Mouse (Mus musculus) ES-CJ7 (cell line): ENCODE data around the gene Hes1.

Experiments
- DNase-seq: peaks from one replicate; pipeline ENCODE4 v3.0.0; 2011; ENCODE audit warnings: low read depth, low spot score

The Hes1 gene

GRCm38 (mm10) chr16:30050767-30051490 is 13.3 kb upstream of the Hes1 start:
- no peak for DNase-seq

DNA sequence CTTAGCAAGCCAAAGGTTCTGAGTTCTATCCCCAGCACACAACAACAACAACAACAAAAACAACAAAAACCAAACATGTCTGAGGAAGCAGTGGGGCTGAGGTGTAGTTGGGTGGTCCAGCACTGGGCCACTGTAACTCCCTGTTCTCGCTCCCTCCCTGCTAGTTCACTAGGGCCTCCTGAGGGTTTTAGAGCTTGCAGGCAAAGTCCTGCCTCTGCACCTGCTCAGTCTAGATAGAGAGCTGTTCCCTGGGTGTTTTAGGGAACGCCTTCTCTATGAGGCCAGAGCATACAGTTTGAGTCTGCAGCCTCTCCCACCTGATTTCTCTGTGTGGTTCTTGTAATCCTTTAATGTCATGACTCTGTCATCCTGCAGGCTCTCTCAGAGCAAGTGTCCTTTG is 11.9 kb upstream of the Hes1 start:
- no peak for DNase-seq

- DNase-seq, result no peak
Measured at GRCm38 (mm10) chr16:30052839-30053511, 11.2 kb upstream of the Hes1 start.

GRCm38 (mm10) chr16:30054541-30054940 is 9.6 kb upstream of the Hes1 start:
- DNase-seq, result no peak

- peak; percentile 67 for DNase-seq
Measured at GRCm38 (mm10) chr16:30055361-30055889, 8.8 kb upstream of the Hes1 start.

- DNase-seq, result no peak
Measured at GRCm38 (mm10) chr16:30055927-30056326, 8.3 kb upstream of the Hes1 start.

DNA sequence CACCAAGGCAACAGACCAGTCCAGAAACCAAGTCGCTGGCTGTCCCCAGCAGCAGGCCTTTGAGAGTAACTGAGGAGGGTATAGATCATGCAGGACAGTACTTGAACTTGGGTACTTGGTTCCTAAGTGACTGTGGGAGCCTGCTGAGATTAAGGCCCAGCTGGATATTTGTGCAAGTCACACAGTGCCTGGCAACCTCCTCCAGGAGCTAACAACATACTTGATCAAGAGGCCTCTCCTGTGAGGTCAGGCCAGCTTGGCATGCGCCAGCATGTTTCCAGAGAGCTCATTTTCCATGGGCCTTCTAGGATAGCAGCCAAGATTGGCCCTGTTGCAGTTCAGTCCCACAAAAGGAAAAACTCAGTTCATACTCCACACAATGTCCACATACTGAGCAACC is 7.3 kb upstream of the Hes1 start:
- no peak for DNase-seq

DNA sequence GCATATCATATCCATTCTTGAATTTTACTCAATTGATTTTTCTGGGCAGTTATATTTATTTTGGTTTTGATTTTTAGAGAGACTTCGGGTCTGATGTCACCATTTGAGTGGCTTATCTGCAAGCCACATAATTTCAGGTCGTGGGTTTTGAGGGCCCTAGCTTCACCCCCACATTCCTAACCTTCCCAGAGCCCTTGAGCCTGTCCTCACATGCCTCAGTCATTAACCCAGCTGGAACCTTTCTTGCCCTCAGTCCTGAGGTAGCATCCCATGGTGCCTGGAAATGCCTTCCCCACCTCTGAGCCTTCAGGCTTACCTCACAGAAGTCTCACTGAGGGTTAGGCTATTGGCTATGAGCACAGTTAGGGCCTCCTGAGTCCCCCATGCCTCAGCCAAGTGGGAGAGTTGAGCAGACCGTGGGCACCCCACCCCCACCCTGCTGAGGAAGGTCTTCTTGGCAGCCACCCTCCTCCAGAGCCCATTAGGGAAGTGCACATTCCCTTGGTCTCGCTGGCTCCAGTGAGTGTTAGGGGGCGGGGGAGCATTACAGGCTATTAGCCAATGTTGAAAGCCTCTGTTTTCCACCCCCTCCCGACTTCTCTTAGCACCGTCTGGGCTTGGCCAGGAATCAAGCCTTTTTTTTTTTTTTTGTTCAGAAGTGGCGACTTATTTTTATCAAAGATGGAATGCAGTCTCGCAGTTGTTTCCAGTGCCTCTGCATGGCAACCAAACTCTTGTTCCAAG is 5.0 kb upstream of the Hes1 start:
- peak; percentile 80 for DNase-seq

GRCm38 (mm10) chr16:30060412-30060811 is 3.8 kb upstream of the Hes1 start:
- no peak for DNase-seq

GRCm38 (mm10) chr16:30062242-30063030 is 1.7 kb upstream of the Hes1 start:
- DNase-seq, result no peak

- DNase-seq, result peak; percentile 97
Measured at GRCm38 (mm10) chr16:30063121-30063881, 883 bp upstream of the Hes1 start.

GRCm38 (mm10) chr16:30064613-30065012 is 429 bp downstream of the Hes1 start:
- DNase-seq, result no peak

GRCm38 (mm10) chr16:30065077-30065476 is 893 bp downstream of the Hes1 start:
- DNase-seq, result peak; percentile 97

GRCm38 (mm10) chr16:30065537-30066183 is 1.5 kb downstream of the Hes1 start:
- DNase-seq, result no peak

DNA sequence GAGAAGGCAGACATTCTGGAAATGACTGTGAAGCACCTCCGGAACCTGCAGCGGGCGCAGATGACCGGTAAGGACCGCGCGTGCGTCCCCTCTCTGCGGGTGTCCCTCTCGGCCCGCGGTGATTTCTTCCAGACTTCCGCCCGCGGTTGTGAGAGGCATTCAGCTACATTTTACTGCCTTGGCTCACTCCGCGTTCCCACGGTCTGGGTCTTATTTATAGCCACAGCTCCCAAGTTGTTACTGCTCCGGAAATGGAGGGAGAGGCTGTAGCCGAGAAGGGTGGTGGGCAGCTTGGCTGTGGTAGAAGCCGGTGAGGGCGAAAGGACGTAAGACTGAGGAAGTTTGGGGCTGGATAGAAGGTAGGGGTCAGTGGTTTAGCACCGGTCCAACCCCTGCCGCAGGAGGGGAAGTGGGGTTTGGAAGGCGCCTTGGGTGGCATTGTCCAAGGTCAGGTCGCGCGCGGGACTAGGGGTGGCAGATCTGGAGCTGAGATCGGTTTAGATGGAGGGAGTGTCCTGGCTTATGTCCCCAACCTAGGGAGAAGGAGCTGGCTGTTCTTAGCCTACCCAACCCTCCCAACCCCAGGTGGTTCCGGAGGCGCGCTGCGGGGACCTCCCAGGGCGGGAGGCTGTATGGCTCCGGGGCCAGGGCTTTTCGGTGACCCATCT is 2.1 kb downstream of the Hes1 start:
- DNase-seq, result no peak

- no peak for DNase-seq
Measured at GRCm38 (mm10) chr16:30066852-30067301, 2.7 kb downstream of the Hes1 start.

- no peak for DNase-seq
Measured at GRCm38 (mm10) chr16:30068041-30069020, 4.1 kb downstream of the Hes1 start.

DNA sequence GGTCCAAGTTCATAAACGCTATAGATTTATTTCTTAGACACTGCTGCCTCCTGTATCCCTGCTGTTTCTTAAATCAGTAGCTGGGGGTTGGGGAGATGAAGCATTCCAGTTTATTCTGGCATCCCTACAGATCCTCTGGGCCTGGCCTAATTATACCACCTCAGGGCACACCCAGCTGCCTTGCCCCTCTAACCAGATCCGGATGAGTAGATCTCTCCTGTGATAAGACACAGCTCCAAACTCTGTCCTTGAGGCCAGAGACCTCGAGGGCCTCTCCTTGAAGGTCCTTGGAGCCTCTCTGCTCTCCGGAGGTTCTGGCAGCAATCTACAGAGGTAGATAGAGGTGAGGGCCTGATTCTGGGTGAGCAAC is 5.4 kb downstream of the Hes1 start:
- peak; percentile 88 for DNase-seq
